Mouse (Mus musculus) left cerebral cortex, adult 2 months (tissue): Measurements from ENCODE around the gene Tas1r1. TPM values are rescaled to one million over a fixed set of nuclear protein-coding genes. Genes with fewer than 3 reads are reported as not detected.
"Not testable (repeated sequence)": the region's sequence is repeated elsewhere in the genome, so short reads cannot be mapped to it uniquely, and the experiment has no call there.

Source experiments
- DNase-seq, 2 experiments: peaks; one replicate each; pipeline ENCODE4 v3.0.0; 2021 to 2022; ENCODE audit warnings: low spot score in 2 of 2, mixed read lengths in 1 of 2; ENCODE audit errors: extremely low spot score in 1 of 2
- H3K27ac ChIP-seq: fragments of 200-600 bp; 2 replicates; pipeline ENCODE4 v1.8.1; 2022
- H3K4me3 ChIP-seq: fragments of 200-600 bp; 2 replicates; pipeline ENCODE4 v1.8.1; 2022
- CTCF ChIP-seq: fragments of 200-600 bp; IDR thresholded peaks from 2 replicates; pipeline ENCODE4 v1.8.1; 2022; ENCODE audit warnings: antibody characterized with exemption, mild to moderate bottlenecking, moderate library complexity
- intact Hi-C: fragments of 180-260 bp; cut with DNase I; formaldehyde crosslinking; loops from one replicate; pipeline ENCODE4 v1.15.1; 2025
- total RNA-seq, 2 experiments: library from RNA; stranded (reverse); gene quantifications; 2 replicates each; pipeline ENCODE4 v1.2.3; 2021

Tas1r1 gene
- total RNA-seq, 2 experiments from 2014 or later: 0.49 to 0.95 TPM

GRCm38 (mm10) chr4:152041924-152042641 lies 3.7 kb upstream of the Tas1r1 start:
- intact Hi-C loops: no loop called here
- TF ChIP-seq CTCF: no peak
- no peak for DNase-seq
- Histone ChIP-seq H3K27ac (no peak overlapping the region), H3K4me3 (no peak overlapping the region)

- no peak for DNase-seq
- H3K4me3 ChIP-seq: peak overlapping the region; percentile 88
- intact Hi-C loops: loop anchor here (2.0 kb wide), 1 partner anchor 59 kb away; no protein-coding TSS in a partner anchor
- no peak for TF ChIP-seq CTCF
- H3K27ac ChIP-seq: peak overlapping the region; percentile 71; the same call in 1 of the 2 replicates
These were observed 1.5 kb upstream of the Tas1r1 start for GRCm38 (mm10) chr4:152039831-152040310.

GRCm38 (mm10) chr4:152038985-152039830 lies 840 bp upstream of the Tas1r1 start, which contains the start of gene Nol9:
Gene Nol9, plus strand, starts transcription at chr4:152039321.
- DNase-seq: peak; percentile 92 to 96
- no peak; the same call in none of the 2 replicates for TF ChIP-seq CTCF
- H3K27ac ChIP-seq: peak within 1 kb of the TSS; percentile 71
- peak within 1 kb of the TSS; percentile 88 for H3K4me3 ChIP-seq
- intact Hi-C loops: loop anchor here (2.0 kb wide), 1 partner anchor 58 kb away; no protein-coding TSS in a partner anchor

GRCm38 (mm10) chr4:152036464-152036863 lies 1.9 kb downstream of the Tas1r1 start:
- intact Hi-C loops, DNase-seq, H3K27ac ChIP-seq, H3K4me3 ChIP-seq: not testable (repeated sequence)
- TF ChIP-seq CTCF: peak; percentile 19

- no peak overlapping the region for H3K27ac ChIP-seq
- no peak overlapping the region for H3K4me3 ChIP-seq
- DNase-seq: no peak
- no peak for TF ChIP-seq CTCF
- intact Hi-C loops: no loop called here
These were observed 5.4 kb downstream of the Tas1r1 start for GRCm38 (mm10) chr4:152032922-152033321.

- intact Hi-C loops: loop anchor here (2.0 kb wide), 1 partner anchor 49 kb away; no protein-coding TSS in a partner anchor
- no peak for DNase-seq
- H3K4me3 ChIP-seq: no peak overlapping the region
- TF ChIP-seq CTCF: peak; percentile 15; the same call in 1 of the 2 replicates
- no peak overlapping the region for H3K27ac ChIP-seq
These were observed 8.4 kb downstream of the Tas1r1 start for GRCm38 (mm10) chr4:152029997-152030396.

GRCm38 (mm10) chr4:152029087-152029486 lies 9.3 kb downstream of the Tas1r1 start:
- Histone ChIP-seq H3K27ac (no peak overlapping the region), H3K4me3 (no peak overlapping the region)
- DNase-seq: no peak
- peak; percentile 46 for TF ChIP-seq CTCF
- intact Hi-C loops: no loop called here

- Histone ChIP-seq H3K4me3 (peak overlapping the region; percentile 82), H3K27ac (no peak overlapping the region)
- DNase-seq: no peak
- no peak for TF ChIP-seq CTCF
- intact Hi-C loops: no loop called here
These were observed 9.9 kb downstream of the Tas1r1 start for GRCm38 (mm10) chr4:152028456-152028855.

- peak within 1 kb of the TSS; percentile 92 for H3K27ac ChIP-seq
- intact Hi-C loops: loop anchor here (2.0 kb wide), 1 partner anchor 17 kb away; no protein-coding TSS in a partner anchor
- DNase-seq: peak; percentile 96
- TF ChIP-seq CTCF: no peak
- H3K4me3 ChIP-seq: peak within 1 kb of the TSS; percentile 82
These were observed 10.8 kb downstream of the Tas1r1 start, which contains the start of gene Zbtb48 for GRCm38 (mm10) chr4:152027524-152027923. Gene Zbtb48, minus strand, starts transcription at chr4:152027671.

- DNase-seq: no peak
- Histone ChIP-seq H3K4me3 (peak overlapping the region; percentile 82), H3K27ac (peak overlapping the region; percentile 92)
- TF ChIP-seq CTCF: no peak
- intact Hi-C loops: loop anchor here (2.0 kb wide), 1 partner anchor 16 kb away; no protein-coding TSS in a partner anchor
These were observed 11.4 kb downstream of the Tas1r1 start for GRCm38 (mm10) chr4:152026751-152027508.

GRCm38 (mm10) chr4:152024525-152024924 lies 13.8 kb downstream of the Tas1r1 start:
- intact Hi-C loops: no loop called here
- H3K4me3 ChIP-seq: no peak overlapping the region
- no peak overlapping the region for H3K27ac ChIP-seq
- no peak for DNase-seq
- TF ChIP-seq CTCF: no peak
